Mouse (Mus musculus) midbrain, embryonic 13.5 days (tissue): Measurements from ENCODE around the gene Fam50b. TPM values are rescaled to one million over a fixed set of nuclear protein-coding genes. Genes with fewer than 3 reads are reported as not detected.
A peak's percentile ranks its signal among the peaks of the same experiment; 100 is the strongest.

ENCODE experiments used
- ATAC-seq: fragments of 200-750 bp; cut with Nextera tagmentation; 2 replicates; pipeline ENCODE4 v1.8.0; 2017; ENCODE audit warnings: mild to moderate bottlenecking, moderate TSS enrichment, moderate library complexity
- H3K27ac ChIP-seq: fragments of 300-500 bp; sonication (generic); 2 replicates; pipeline ENCODE4 v1.5.1; 2015; ENCODE audit warnings: inconsistent platforms, mild to moderate bottlenecking, moderate library complexity
- H3K27me3 ChIP-seq: fragments of 300-500 bp; sonication (generic); 2 replicates; pipeline ENCODE4 v1.6.1; 2015; ENCODE audit warnings: mild to moderate bottlenecking, inconsistent platforms
- H3K36me3 ChIP-seq: fragments of 300-500 bp; sonication (generic); 2 replicates; pipeline ENCODE4 v1.6.1; 2015; ENCODE audit warnings: mild to moderate bottlenecking, inconsistent platforms
- H3K4me1 ChIP-seq: fragments of 300-500 bp; sonication (generic); replicated peaks from 2 replicates; pipeline ENCODE4 v1.6.1; 2015; ENCODE audit warnings: inconsistent platforms
- H3K4me2 ChIP-seq: fragments of 300-500 bp; sonication (generic); replicated peaks from 2 replicates; pipeline ENCODE4 v1.6.1; 2015; ENCODE audit warnings: moderate library complexity, mild to moderate bottlenecking, inconsistent platforms
- H3K4me3 ChIP-seq: fragments of 300-500 bp; sonication (generic); replicated peaks from 2 replicates; pipeline ENCODE4 v1.5.1; 2015; ENCODE audit warnings: mild to moderate bottlenecking, inconsistent platforms
- H3K9ac ChIP-seq: fragments of 300-500 bp; sonication (generic); replicated peaks from 2 replicates; pipeline ENCODE4 v1.6.1; 2015; ENCODE audit warnings: mild to moderate bottlenecking, inconsistent platforms
- H3K9me3 ChIP-seq: fragments of 300-500 bp; sonication (generic); 2 replicates; pipeline ENCODE4 v1.6.1; 2016; ENCODE audit warnings: mild to moderate bottlenecking, inconsistent platforms
- WGBS: fragments of 180-500 bp; shearing (Covaris S2); methylation state at CpG from one replicate; pipeline ENCODE4 v1.1.7; 2015; 5-methylcytosine and 5-hydroxymethylcytosine counted together
- polyA plus RNA-seq: library from polyadenylated mRNA; unstranded; fragments of >200 nt; fragmentation: Nextera tagmentation; extraction: Ambion mirVana; gene quantifications from 2 replicates; pipeline ENCODE4 v1.2.1, GENCODE M21; 2015

Fam50b gene
- polyA plus RNA-seq = not detected in 2 replicates

DNA sequence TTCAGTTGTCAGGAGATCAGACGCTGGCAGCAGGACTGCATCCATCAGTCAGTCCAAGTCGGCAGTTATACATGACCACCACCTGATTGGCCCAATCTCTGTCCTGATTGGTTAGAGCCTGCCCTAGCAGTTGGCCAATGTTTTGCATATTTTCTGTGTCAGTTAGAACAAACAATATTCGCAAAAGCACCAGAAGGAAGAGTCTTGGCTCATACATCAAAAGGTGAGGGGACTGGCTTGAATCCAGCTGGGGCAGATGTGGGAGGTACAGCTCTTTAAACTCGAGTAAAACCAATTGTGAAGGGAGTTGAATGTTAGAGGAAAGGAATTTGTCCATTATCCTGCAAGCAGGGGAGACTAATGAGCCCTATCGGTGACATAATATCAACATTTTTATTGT lies at the start of gene Fam50b:
TSS of gene Fam50b (plus strand) at position 165 of the 400 bp plus-strand sequence.
- H3K27ac ChIP-seq = no peak within 1 kb of the TSS
- no peaks in the 10 kb centered on the region; the same call in 1 of the 2 replicates for H3K27me3 ChIP-seq
- H3K4me2 ChIP-seq = no peak within 1 kb of the TSS
- H3K4me3 ChIP-seq = no peak within 1 kb of the TSS
- peak; percentile 55; the same call in 1 of the 2 replicates for ATAC-seq
- WGBS = 48% methylated on average over 5 of the region's 5 CpGs
- H3K36me3 ChIP-seq = no peaks in the 10 kb centered on the region
- no peaks in the 10 kb centered on the region for H3K4me1 ChIP-seq
- no peak within 1 kb of the TSS for H3K9ac ChIP-seq
- H3K9me3 ChIP-seq = no peaks in the 10 kb centered on the region; the same call in 1 of the 2 replicates

DNA sequence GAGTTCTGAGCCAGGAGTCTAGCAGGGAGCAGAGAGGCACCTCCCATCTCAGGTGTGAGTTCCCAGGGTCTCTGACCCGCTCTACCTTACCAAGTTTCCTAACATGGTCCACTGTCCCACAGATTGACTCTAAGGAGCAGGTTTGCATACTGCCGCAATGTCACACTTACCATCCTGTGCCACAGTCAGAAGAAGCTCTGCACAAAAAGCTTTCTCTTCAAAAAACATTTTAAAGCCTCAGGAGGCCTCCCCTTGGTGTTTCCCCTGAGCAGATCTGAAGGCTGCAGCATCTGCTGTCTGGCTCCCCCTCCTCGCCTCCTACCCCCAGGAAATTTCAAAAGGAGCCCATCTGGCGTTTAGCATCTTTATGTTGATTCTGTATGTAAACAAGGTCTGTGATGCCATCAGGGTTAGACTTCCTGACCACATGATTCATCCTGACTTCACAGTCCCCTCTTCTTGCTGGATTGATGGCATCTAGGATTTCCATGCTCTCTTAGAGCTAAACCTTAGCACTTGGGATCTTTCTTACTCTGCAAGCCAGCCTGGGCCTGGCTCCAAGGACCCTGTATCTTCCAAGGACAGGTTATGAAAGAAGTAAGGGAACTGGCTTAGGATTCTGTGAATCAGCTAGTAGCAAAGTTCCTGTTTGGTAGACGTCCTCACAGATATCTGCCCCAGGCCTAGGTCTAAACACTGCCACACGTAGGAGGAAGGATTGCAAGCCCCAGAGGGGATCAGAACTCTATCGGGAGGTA lies 49.5 kb upstream of the Fam50b start:
- no peak for ATAC-seq
- Histone ChIP-seq H3K4me1 (no peaks in the 10 kb centered on the region), H3K27ac (no peak overlapping the region), H3K9ac (no peak overlapping the region), H3K9me3 (no peaks in the 10 kb centered on the region), H3K4me2 (no peak overlapping the region), H3K36me3 (no peaks in the 10 kb centered on the region), H3K27me3 (no peaks in the 10 kb centered on the region), H3K4me3 (no peak overlapping the region)
- 74% methylated on average over 7 of the region's 7 CpGs for WGBS

DNA sequence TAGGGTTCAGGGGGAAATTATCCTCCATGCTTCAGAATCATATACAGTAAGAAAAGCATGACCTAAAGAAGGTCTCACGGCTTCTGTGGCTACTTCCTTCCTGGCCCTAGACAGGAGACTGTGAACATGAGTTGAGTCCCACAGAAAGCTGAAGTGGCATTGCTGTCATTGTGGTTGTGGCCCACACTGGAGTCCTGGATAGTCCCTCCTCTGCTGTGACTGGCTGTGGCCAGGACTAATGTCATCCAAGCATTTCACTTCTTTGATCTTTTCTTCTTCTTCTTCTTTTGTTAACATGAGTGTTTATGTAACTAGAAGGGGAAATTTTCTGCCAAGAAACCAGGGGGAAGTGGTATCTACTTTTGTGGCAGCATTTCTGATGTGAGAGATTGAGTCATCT lies 43.6 kb upstream of the Fam50b start:
- Histone ChIP-seq H3K27me3 (no peaks in the 10 kb centered on the region), H3K9ac (no peak overlapping the region), H3K4me3 (no peak overlapping the region), H3K9me3 (no peaks in the 10 kb centered on the region), H3K36me3 (no peaks in the 10 kb centered on the region), H3K4me2 (no peak overlapping the region), H3K4me1 (no peaks in the 10 kb centered on the region), H3K27ac (no peak overlapping the region)
- ATAC-seq = no peak
- 88% methylated on average over 1 of the region's 1 CpGs for WGBS

DNA sequence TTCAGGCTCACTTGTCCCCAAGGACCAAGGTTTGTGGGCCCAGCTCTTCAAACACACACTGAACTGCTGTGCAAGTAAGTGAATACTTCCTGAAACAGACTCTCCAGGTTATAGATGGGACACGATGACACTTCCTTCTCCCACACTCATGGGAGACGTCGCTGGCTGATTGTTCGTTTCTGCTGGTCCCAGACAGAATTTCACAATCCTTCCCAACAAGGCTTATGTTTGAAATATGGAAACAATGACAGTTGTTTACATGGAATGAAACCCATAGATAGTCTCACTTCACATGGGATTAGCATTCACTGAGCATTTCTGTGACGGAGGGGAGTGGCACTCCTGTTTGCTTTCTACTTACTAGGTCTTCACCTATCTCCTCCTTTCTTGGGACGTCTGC lies 41.5 kb upstream of the Fam50b start:
- Histone ChIP-seq H3K27me3 (no peaks in the 10 kb centered on the region), H3K4me2 (no peak overlapping the region), H3K4me1 (no peaks in the 10 kb centered on the region), H3K9ac (no peak overlapping the region), H3K4me3 (no peak overlapping the region), H3K9me3 (no peaks in the 10 kb centered on the region), H3K27ac (no peak overlapping the region), H3K36me3 (no peaks in the 10 kb centered on the region)
- 81% methylated on average over 6 of the region's 6 CpGs for WGBS
- no peak for ATAC-seq

DNA sequence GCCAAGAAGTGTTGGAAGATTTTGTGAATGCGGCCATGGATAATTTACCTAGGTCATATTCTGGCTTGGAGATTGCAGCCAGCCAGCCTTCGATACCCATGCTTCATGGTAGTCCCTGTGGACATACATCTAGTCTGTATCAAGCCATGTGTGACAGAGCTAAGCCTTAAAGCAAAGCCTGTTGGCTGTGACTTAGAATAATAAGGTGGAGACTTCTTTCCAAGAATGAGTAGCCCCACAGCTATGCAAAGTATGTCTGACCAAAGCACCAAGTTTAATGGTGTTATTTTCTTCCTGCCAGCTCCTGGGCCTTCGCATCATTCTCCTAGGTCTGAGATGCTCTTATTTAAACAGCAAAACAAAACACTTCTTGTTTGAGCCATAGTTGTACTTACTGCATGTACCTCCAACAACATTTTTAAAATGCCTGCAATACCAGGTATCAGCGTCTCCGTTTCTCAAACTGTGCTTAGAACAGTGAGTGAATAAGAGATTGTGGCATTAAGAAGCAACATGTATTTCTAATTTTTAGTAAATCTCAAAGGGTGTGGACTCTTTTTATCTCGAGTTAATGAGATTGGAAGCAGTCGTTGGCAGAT lies 37.8 kb upstream of the Fam50b start:
- Histone ChIP-seq H3K4me1 (0 out of 2 replicates have a peak, but pooled peaks cover 4% of the 10 kb centered on the region), H3K27ac (no peak overlapping the region), H3K9ac (no peak overlapping the region), H3K9me3 (no peaks in the 10 kb centered on the region), H3K36me3 (no peaks in the 10 kb centered on the region), H3K4me2 (no peak overlapping the region), H3K27me3 (no peaks in the 10 kb centered on the region), H3K4me3 (no peak overlapping the region)
- 85% methylated on average over 7 of the region's 7 CpGs for WGBS
- no peak for ATAC-seq

DNA sequence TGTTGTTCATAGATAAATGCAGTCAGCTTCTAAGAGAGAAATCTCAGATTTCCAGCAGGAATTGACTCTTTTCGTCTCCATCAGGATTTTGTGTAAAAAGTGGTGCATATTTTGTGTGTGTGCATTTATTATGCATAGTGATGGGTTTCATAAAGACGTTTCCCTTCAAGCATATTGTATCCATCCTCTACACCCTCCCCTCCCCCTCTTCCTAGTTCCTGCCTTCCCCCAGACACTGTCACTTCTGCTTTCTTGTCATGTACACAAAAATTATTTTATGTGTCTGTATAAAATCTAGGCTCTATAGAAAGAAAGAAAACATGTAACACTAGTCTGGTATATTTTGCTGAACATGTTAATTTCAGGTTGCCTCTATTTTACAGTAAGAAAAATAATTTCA lies 34.6 kb upstream of the Fam50b start:
- 58% methylated on average over 2 of the region's 2 CpGs for WGBS
- H3K27me3 ChIP-seq = no peaks in the 10 kb centered on the region
- ATAC-seq = no peak
- H3K4me3 ChIP-seq = no peak overlapping the region
- no peak overlapping the region for H3K27ac ChIP-seq
- no peak overlapping the region for H3K9ac ChIP-seq
- H3K9me3 ChIP-seq = no peaks in the 10 kb centered on the region
- no peak overlapping the region for H3K4me2 ChIP-seq
- no peaks in the 10 kb centered on the region for H3K36me3 ChIP-seq
- H3K4me1 ChIP-seq = 0 out of 2 replicates have a peak, but pooled peaks cover 4% of the 10 kb centered on the region

DNA sequence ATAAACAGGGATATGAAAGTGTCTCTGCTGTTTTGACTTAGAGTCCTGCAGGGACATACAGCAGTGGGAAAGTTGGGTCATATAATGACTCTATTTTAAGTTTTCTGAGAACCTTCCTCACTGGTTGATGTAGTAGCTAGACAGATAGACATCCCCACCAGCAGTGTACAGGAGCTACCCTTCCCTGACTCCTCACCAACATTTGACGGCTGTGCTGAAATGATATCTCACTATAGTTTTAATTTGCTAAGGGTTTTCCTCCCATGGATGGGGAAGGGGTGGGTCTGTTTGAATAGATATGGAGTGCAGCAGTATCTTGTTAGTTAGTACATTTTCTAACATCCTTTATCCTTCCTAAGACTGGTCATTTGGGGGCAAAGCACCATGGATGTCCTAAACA lies 34.0 kb upstream of the Fam50b start:
- Histone ChIP-seq H3K4me1 (0 out of 2 replicates have a peak, but pooled peaks cover 4% of the 10 kb centered on the region), H3K9ac (no peak overlapping the region), H3K36me3 (no peaks in the 10 kb centered on the region), H3K27me3 (no peaks in the 10 kb centered on the region), H3K4me2 (no peak overlapping the region), H3K9me3 (no peaks in the 10 kb centered on the region), H3K4me3 (no peak overlapping the region), H3K27ac (no peak overlapping the region)
- WGBS = 91% methylated on average over 1 of the region's 1 CpGs
- ATAC-seq = no peak

DNA sequence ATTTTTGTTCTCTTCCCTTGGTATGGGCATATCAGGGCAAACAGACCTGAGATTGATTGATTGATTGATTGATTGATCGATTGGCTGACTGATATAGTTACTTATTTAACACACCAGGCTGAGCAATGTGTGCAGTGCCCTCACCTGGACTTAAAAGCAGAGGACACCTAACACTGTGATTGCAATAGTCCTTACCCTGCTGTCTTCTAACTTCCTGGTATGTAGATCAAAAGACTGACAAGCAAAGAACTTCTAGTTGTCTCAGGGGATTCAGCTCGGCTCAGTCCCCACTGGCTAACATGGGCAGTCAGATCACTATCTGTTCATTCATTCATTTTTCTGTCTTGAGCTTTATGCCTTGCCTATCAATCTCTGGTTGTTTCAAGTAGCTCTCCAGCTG lies 31.3 kb upstream of the Fam50b start:
- Histone ChIP-seq H3K4me1 (0 out of 2 replicates have a peak, but pooled peaks cover 4% of the 10 kb centered on the region), H3K36me3 (no peaks in the 10 kb centered on the region), H3K27ac (no peak overlapping the region), H3K9ac (no peak overlapping the region), H3K4me3 (no peak overlapping the region), H3K27me3 (no peaks in the 10 kb centered on the region), H3K4me2 (no peak overlapping the region), H3K9me3 (no peaks in the 10 kb centered on the region)
- 77% methylated on average over 2 of the region's 2 CpGs for WGBS
- no peak for ATAC-seq

DNA sequence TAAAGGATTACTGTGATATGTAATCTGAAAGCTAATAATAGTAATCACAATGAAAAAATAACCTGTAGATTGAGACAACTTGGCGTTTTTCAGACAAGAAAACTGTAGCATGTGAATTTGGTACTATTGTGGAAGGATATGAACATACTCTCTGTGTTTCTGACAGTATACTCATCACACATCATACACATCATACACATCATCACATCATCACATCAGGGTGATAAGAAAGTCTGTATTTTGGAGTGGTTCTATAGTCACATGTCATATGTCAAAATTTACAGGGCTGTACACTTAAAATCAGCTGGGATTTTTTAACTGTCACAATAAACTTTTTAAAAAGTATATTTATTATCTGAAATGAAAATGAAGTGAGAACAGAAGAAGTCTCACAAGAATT lies 30.9 kb upstream of the Fam50b start:
- no peak overlapping the region for H3K4me3 ChIP-seq
- H3K36me3 ChIP-seq = no peaks in the 10 kb centered on the region
- no peak overlapping the region for H3K4me2 ChIP-seq
- no peak overlapping the region for H3K27ac ChIP-seq
- H3K9me3 ChIP-seq = no peaks in the 10 kb centered on the region
- WGBS = 83% methylated on average over 1 of the region's 1 CpGs
- ATAC-seq = no peak
- H3K27me3 ChIP-seq = no peaks in the 10 kb centered on the region
- no peak overlapping the region for H3K9ac ChIP-seq
- H3K4me1 ChIP-seq = 0 out of 2 replicates have a peak, but pooled peaks cover 4% of the 10 kb centered on the region

DNA sequence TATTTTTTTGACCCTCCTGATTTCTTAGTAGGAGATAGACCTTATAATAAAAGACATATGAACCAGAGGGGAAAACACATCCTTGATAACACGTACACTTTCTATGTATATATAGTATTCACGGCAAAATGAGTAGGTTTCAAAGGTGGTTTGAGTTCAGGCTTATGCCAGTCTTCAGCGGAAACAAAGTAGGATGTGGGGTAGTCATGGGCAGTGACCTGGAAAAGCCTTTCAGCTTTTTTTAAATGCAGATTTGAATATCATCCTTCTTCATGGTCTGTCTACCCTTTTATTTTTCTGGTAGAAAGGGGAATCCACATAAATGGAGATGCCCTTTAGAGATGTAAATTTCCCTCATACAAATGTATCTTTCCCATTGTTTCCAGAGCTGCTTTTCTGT lies 29.8 kb upstream of the Fam50b start:
- Histone ChIP-seq H3K4me1 (no peaks in the 10 kb centered on the region), H3K36me3 (no peaks in the 10 kb centered on the region), H3K27ac (no peak overlapping the region), H3K9ac (no peak overlapping the region), H3K27me3 (no peaks in the 10 kb centered on the region), H3K9me3 (no peaks in the 10 kb centered on the region), H3K4me3 (no peak overlapping the region), H3K4me2 (no peak overlapping the region)
- 24% methylated on average over 3 of the region's 3 CpGs for WGBS
- ATAC-seq = no peak

DNA sequence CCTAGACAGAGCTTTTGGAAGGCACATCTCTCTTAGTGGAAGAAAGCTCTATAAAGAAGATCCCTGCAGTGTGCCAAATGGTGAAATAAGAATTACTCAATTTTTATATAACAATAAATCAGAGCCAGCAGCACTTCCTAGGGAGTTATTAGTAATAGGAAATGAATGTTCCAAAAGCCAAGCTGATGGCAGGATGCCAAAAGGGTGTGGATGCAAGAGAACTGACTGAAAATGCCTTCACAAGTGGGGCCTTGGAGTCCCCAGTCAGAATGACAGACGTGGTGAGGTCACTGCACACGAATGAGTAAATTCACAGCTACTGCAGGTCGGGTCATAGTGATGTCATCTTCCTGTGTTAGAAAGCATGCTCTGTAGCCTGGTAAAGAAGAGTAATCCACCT lies 25.7 kb upstream of the Fam50b start:
- no peak overlapping the region for H3K27ac ChIP-seq
- WGBS = 71% methylated on average over 3 of the region's 3 CpGs
- no peaks in the 10 kb centered on the region for H3K36me3 ChIP-seq
- H3K9me3 ChIP-seq = no peaks in the 10 kb centered on the region
- H3K9ac ChIP-seq = no peak overlapping the region
- ATAC-seq = no peak
- no peak overlapping the region for H3K4me3 ChIP-seq
- no peaks in the 10 kb centered on the region for H3K4me1 ChIP-seq
- no peaks in the 10 kb centered on the region for H3K27me3 ChIP-seq
- no peak overlapping the region for H3K4me2 ChIP-seq

DNA sequence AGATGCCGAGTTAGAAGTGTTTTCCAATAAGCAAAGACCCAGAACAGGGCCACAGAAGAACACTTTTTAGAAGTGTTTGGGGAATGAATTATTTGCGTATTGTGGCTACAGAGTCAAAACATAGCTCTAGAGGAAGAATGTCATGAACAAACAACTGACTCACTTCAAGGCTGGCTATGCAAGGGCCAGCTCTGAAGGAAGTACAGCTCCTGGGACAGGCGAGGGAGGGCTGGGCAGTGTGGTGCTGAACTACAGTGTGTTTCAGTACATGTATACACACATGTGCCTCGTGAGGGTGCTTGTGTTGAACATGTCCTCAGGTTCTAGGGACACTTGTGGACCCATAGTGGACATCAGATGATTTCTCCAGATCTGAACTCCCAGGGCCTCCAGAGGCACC lies 25.1 kb upstream of the Fam50b start:
- no peak overlapping the region for H3K27ac ChIP-seq
- H3K4me1 ChIP-seq = no peaks in the 10 kb centered on the region
- H3K36me3 ChIP-seq = no peaks in the 10 kb centered on the region
- no peaks in the 10 kb centered on the region for H3K27me3 ChIP-seq
- no peak overlapping the region for H3K4me3 ChIP-seq
- H3K4me2 ChIP-seq = no peak overlapping the region
- no peaks in the 10 kb centered on the region for H3K9me3 ChIP-seq
- ATAC-seq = no peak
- H3K9ac ChIP-seq = no peak overlapping the region
- 87% methylated on average over 4 of the region's 4 CpGs for WGBS
